Mouse (Mus musculus): ENCODE measurements around the gene Kmt2a. TPM values are rescaled to one million over a fixed set of nuclear protein-coding genes. Genes with fewer than 3 reads are reported as not detected.

Kmt2a gene
- polyA plus RNA-seq, 1 experiment, result 4.9 TPM

GRCm38 (mm10) chr9:44879694-44880271, 1.3 kb downstream of the Kmt2a start:
- TF ChIP-seq CTCF (IDR thresholded peaks at IDR 0.05; ENCODE audit: control insufficient read depth, insufficient read depth, insufficient replicate concordance, low read depth, low read length) (no peak), POLR2A (IDR thresholded peaks at IDR 0.05; ENCODE audit: control insufficient read depth, low read depth, low read length) (no peak)
- no peak overlapping the region for H3K27ac ChIP-seq (ENCODE audit: control insufficient read depth, insufficient read depth, low read depth, low read length)
- no peaks in the 10 kb centered on the region for H3K27me3 ChIP-seq (ENCODE audit: control insufficient read depth, insufficient read depth, low read length)
- H3K4me1 ChIP-seq (ENCODE audit: control insufficient read depth, insufficient read depth, low read length), result no peaks in the 10 kb centered on the region; the same call in none of the 2 replicates
- no peaks in the 10 kb centered on the region for H3K36me3 ChIP-seq (ENCODE audit: control insufficient read depth, insufficient read depth, low read length)
- H3K4me3 ChIP-seq (ENCODE audit: control insufficient read depth, low read depth, low read length), result no peak overlapping the region

- Histone ChIP-seq H3K27me3 (ENCODE audit: control insufficient read depth, insufficient read depth, low read length) (no peaks in the 10 kb centered on the region), H3K4me3 (ENCODE audit: control insufficient read depth, low read depth, low read length) (no peak overlapping the region), H3K36me3 (ENCODE audit: control insufficient read depth, insufficient read depth, low read length) (no peaks in the 10 kb centered on the region), H3K4me1 (ENCODE audit: control insufficient read depth, insufficient read depth, low read length) (no peaks in the 10 kb centered on the region; the same call in none of the 2 replicates), H3K27ac (ENCODE audit: control insufficient read depth, insufficient read depth, low read depth, low read length) (no peak overlapping the region)
- TF ChIP-seq CTCF (IDR thresholded peaks at IDR 0.05; ENCODE audit: control insufficient read depth, insufficient read depth, insufficient replicate concordance, low read depth, low read length), result no peak
These were observed 2.2 kb downstream of the Kmt2a start for GRCm38 (mm10) chr9:44878776-44879500.

DNA sequence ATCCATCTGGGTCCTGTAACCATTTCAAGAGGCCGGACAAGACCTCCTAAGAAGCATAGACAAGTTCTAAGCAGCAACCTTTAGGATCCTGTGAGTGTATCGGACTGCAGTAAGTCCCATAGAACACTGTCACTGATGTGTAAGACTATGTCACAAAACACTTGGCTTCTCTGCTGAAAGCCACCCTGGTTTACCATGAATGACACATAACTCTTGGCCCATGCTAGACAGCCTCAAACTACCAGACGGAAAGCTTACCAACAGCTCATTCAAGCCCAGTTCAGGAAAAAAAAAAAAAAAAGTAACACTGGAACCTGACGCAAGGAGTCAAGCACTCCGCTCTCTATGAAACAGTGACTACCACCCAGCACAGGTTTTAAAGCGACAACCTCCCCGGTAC, 3.4 kb downstream of the Kmt2a start:
- no peak overlapping the region for H3K4me3 ChIP-seq (ENCODE audit: control insufficient read depth, low read depth, low read length)
- H3K4me1 ChIP-seq (ENCODE audit: control insufficient read depth, insufficient read depth, low read length), result no peaks in the 10 kb centered on the region; the same call in none of the 2 replicates
- TF ChIP-seq CTCF (IDR thresholded peaks at IDR 0.05; ENCODE audit: control insufficient read depth, insufficient read depth, insufficient replicate concordance, low read depth, low read length), result no peak
- TF ChIP-seq POLR2A (IDR thresholded peaks at IDR 0.05; ENCODE audit: control insufficient read depth, low read depth, low read length), result no peak
- H3K27ac ChIP-seq (ENCODE audit: control insufficient read depth, insufficient read depth, low read depth, low read length), result no peak overlapping the region
- no peaks in the 10 kb centered on the region for H3K36me3 ChIP-seq (ENCODE audit: control insufficient read depth, insufficient read depth, low read length)
- no peaks in the 10 kb centered on the region for H3K27me3 ChIP-seq (ENCODE audit: control insufficient read depth, insufficient read depth, low read length)

DNA sequence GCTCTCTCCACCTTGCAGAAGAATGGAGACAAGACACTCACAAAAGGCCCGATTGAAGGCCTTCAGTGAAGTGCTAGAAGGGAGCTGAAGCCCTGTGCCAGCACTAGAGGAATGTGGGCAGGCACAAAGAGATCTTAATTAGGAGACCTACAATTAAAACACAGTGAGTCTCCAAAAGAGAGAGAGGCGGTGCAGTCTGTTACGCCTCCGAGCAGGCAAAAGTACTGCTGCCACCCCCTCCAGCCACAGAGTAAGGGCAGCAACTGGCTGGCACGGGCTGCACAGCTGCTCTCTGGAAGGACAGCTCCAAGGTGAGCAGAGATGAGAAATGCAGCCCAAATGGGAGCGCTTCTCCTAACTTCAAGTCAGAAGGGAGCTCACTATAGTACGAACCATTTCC, 5.6 kb downstream of the Kmt2a start:
- Histone ChIP-seq H3K4me3 (ENCODE audit: control insufficient read depth, low read depth, low read length) (no peak overlapping the region), H3K36me3 (ENCODE audit: control insufficient read depth, insufficient read depth, low read length) (no peaks in the 10 kb centered on the region), H3K4me1 (ENCODE audit: control insufficient read depth, insufficient read depth, low read length) (no peaks in the 10 kb centered on the region; the same call in none of the 2 replicates), H3K27me3 (ENCODE audit: control insufficient read depth, insufficient read depth, low read length) (no peaks in the 10 kb centered on the region), H3K27ac (ENCODE audit: control insufficient read depth, insufficient read depth, low read depth, low read length) (no peak overlapping the region)
- TF ChIP-seq CTCF (IDR thresholded peaks at IDR 0.05; ENCODE audit: control insufficient read depth, insufficient read depth, insufficient replicate concordance, low read depth, low read length), result no peak
- no peak for TF ChIP-seq POLR2A (IDR thresholded peaks at IDR 0.05; ENCODE audit: control insufficient read depth, low read depth, low read length)

GRCm38 (mm10) chr9:44874198-44874597, 6.9 kb downstream of the Kmt2a start:
- Histone ChIP-seq H3K27me3 (ENCODE audit: control insufficient read depth, insufficient read depth, low read length) (no peaks in the 10 kb centered on the region), H3K4me1 (ENCODE audit: control insufficient read depth, insufficient read depth, low read length) (no peaks in the 10 kb centered on the region), H3K4me3 (ENCODE audit: control insufficient read depth, low read depth, low read length) (no peak overlapping the region), H3K27ac (ENCODE audit: control insufficient read depth, insufficient read depth, low read depth, low read length) (no peak overlapping the region), H3K36me3 (ENCODE audit: control insufficient read depth, insufficient read depth, low read length) (no peaks in the 10 kb centered on the region)
- TF ChIP-seq CTCF (IDR thresholded peaks at IDR 0.05; ENCODE audit: control insufficient read depth, insufficient read depth, insufficient replicate concordance, low read depth, low read length), result no peak
- TF ChIP-seq POLR2A (IDR thresholded peaks at IDR 0.05; ENCODE audit: control insufficient read depth, low read depth, low read length), result no peak

GRCm38 (mm10) chr9:44873665-44874064, 7.4 kb downstream of the Kmt2a start:
- Histone ChIP-seq H3K27me3 (ENCODE audit: control insufficient read depth, insufficient read depth, low read length) (no peaks in the 10 kb centered on the region), H3K27ac (ENCODE audit: control insufficient read depth, insufficient read depth, low read depth, low read length) (no peak overlapping the region), H3K4me3 (ENCODE audit: control insufficient read depth, low read depth, low read length) (no peak overlapping the region), H3K4me1 (ENCODE audit: control insufficient read depth, insufficient read depth, low read length) (no peaks in the 10 kb centered on the region), H3K36me3 (ENCODE audit: control insufficient read depth, insufficient read depth, low read length) (no peaks in the 10 kb centered on the region)
- no peak for TF ChIP-seq POLR2A (IDR thresholded peaks at IDR 0.05; ENCODE audit: control insufficient read depth, low read depth, low read length)
- TF ChIP-seq CTCF (IDR thresholded peaks at IDR 0.05; ENCODE audit: control insufficient read depth, insufficient read depth, insufficient replicate concordance, low read depth, low read length), result no peak

GRCm38 (mm10) chr9:44868336-44869094, 12.6 kb downstream of the Kmt2a start:
- Histone ChIP-seq H3K4me3 (ENCODE audit: control insufficient read depth, low read depth, low read length) (no peak overlapping the region), H3K36me3 (ENCODE audit: control insufficient read depth, insufficient read depth, low read length) (no peaks in the 10 kb centered on the region), H3K27ac (ENCODE audit: control insufficient read depth, insufficient read depth, low read depth, low read length) (no peak overlapping the region), H3K4me1 (ENCODE audit: control insufficient read depth, insufficient read depth, low read length) (peaks cover 2% of the 10 kb centered on the region), H3K27me3 (ENCODE audit: control insufficient read depth, insufficient read depth, low read length) (no peaks in the 10 kb centered on the region)
- TF ChIP-seq POLR2A (IDR thresholded peaks at IDR 0.05; ENCODE audit: control insufficient read depth, low read depth, low read length), result no peak
- TF ChIP-seq CTCF (IDR thresholded peaks at IDR 0.05; ENCODE audit: control insufficient read depth, insufficient read depth, insufficient replicate concordance, low read depth, low read length), result no peak
